Mouse (Mus musculus): ENCODE measurements around the gene Guca1b. TPM values are rescaled to one million over a fixed set of nuclear protein-coding genes. Genes with fewer than 3 reads are reported as not detected.

The Guca1b gene
- total RNA-seq, 2 experiments from 2014 or later = 2.8 to 3.8 TPM

Other genes with a start within 250 kb of the Guca1b start
- gene Mrps10, start 16.5 kb upstream of the Guca1b start, total RNA-seq (2014; fragmentation: Nextera tagmentation) = 62.0 and 75.8 TPM in 2 replicates
- gene Mrps10, start 16.5 kb upstream of the Guca1b start, total RNA-seq (2017) = 61.6 and 90.5 TPM in 2 replicates
- not detected in 2 replicates for gene Guca1a, start 15.2 kb downstream of the Guca1b start, total RNA-seq (2014; fragmentation: Nextera tagmentation)
- gene Guca1a, start 15.2 kb downstream of the Guca1b start, total RNA-seq (2017) = not detected in 2 replicates
- 0.67 and 1.1 TPM in 2 replicates for gene AI661453, start 51.2 kb downstream of the Guca1b start, total RNA-seq (2014; fragmentation: Nextera tagmentation)
- gene AI661453, start 51.2 kb downstream of the Guca1b start, total RNA-seq (2017) = 0.04 TPM in 1 of 2 replicates, not detected in the other
- gene 1700001C19Rik, start 52.0 kb downstream of the Guca1b start, total RNA-seq (2014; fragmentation: Nextera tagmentation) = not detected in 2 replicates
- gene 1700001C19Rik, start 52.0 kb downstream of the Guca1b start, total RNA-seq (2017) = not detected in 2 replicates
- gene Taf8, start 116.9 kb downstream of the Guca1b start, total RNA-seq (2014; fragmentation: Nextera tagmentation) = 30.6 and 34.8 TPM in 2 replicates
- 30.5 and 45.8 TPM in 2 replicates for gene Taf8, start 116.9 kb downstream of the Guca1b start, total RNA-seq (2017)
- gene Ccnd3, start 119.7 kb downstream of the Guca1b start, total RNA-seq (2014; fragmentation: Nextera tagmentation) = 157 and 169 TPM in 2 replicates
- 31.3 and 51.3 TPM in 2 replicates for gene Ccnd3, start 119.7 kb downstream of the Guca1b start, total RNA-seq (2017)
- 34.0 and 34.7 TPM in 2 replicates for gene Bysl, start 226.1 kb downstream of the Guca1b start, total RNA-seq (2014; fragmentation: Nextera tagmentation)
- gene Bysl, start 226.1 kb downstream of the Guca1b start, total RNA-seq (2017) = 21.9 and 24.9 TPM in 2 replicates
- gene Med20, start 226.2 kb downstream of the Guca1b start, total RNA-seq (2014; fragmentation: Nextera tagmentation) = 31.7 and 66.0 TPM in 2 replicates
- gene Med20, start 226.2 kb downstream of the Guca1b start, total RNA-seq (2017) = 28.2 and 40.4 TPM in 2 replicates
- gene Gm20517, start 226.2 kb downstream of the Guca1b start, total RNA-seq (2014; fragmentation: Nextera tagmentation) = 7.8 and 8.0 TPM in 2 replicates
- gene Gm20517, start 226.2 kb downstream of the Guca1b start, total RNA-seq (2017) = 2.2 and 6.2 TPM in 2 replicates
- 13.9 and 21.0 TPM in 2 replicates for gene Usp49, start 245.3 kb downstream of the Guca1b start, total RNA-seq (2014; fragmentation: Nextera tagmentation)
- 7.8 and 13.2 TPM in 2 replicates for gene Usp49, start 245.3 kb downstream of the Guca1b start, total RNA-seq (2017)